Mouse (Mus musculus) lung, adult 2 months (tissue): ENCODE results near the gene Gm20388.

Experiments
- CTCF ChIP-seq: fragments of 200-500 bp; IDR thresholded peaks from 2 replicates; pipeline ENCODE4 v1.5.1; 2011; ENCODE audit warnings: mild to moderate bottlenecking, low read length, control low read depth; ENCODE audit not compliant: insufficient read depth
- POLR2A ChIP-seq: fragments of 200-500 bp; IDR thresholded peaks from 2 replicates; pipeline ENCODE4 v1.6.1; 2011; ENCODE audit warnings: low read depth, mild to moderate bottlenecking, control low read depth, low read length, borderline replicate concordance; ENCODE audit errors: extremely low read depth

- TF ChIP-seq POLR2A (no peak), CTCF (peak; percentile 48)
Observed at GRCm38 (mm10) chr8:120407701-120408240, 497.1 kb downstream of the Gm20388 start.
